Mouse (Mus musculus): Measurements from ENCODE around the gene Tecr.

DNA sequence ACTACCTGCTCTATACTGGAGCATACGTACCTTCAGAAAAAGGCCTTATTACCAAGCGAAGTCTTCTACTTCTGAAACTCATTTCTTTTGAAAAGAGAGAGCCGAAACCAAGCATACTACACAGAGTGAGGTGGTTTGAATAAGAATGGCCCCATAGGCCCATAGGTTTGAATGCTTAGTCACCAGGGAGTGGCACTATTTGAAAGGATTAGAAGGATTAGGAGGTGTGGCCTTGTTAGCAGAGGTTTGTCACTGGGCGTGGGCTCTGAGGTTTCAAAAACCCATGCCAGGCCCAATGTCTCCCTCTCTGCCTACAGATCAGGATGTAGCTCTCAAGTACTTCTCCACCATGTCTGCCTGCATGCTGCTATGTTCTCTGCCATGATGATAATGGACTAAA, 40.3 kb upstream of the Tecr start:
- TF ChIP-seq POLR2A (IDR thresholded peaks at IDR 0.05; ENCODE audit: insufficient read depth, low read depth, low read length): no peak
- TF ChIP-seq CTCF (IDR thresholded peaks at IDR 0.05; ENCODE audit: insufficient read depth, low read depth, low read length): no peak

Measured in olfactory bulb, adult 2 months (tissue).